Comparison of ENCODE assay signal across 9 mouse cellular contexts in the genomic region with DNA sequence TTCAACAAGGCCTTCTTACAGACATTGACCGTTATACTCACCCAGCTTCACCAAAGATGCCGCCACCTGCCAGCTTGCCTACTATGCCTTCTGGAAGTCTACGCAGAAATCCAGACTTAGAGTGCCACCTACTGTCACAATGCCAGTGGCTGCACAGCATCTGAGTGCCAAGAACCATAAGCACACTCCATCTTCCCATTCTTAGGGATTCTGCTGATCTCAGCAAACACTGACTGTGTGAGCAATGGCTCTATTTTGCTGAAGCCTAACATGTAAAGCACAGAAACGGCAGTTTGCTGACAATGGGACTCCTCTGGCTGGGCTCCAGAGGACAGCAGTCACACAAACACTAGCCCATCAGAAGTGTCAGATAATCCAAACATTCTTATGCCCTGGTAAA. TPM values are rescaled to one million over a fixed set of nuclear protein-coding genes. Genes with fewer than 3 reads are reported as not detected.
DNase-seq lines count a peak whose midpoint lies in the region; ATAC-seq and TF ChIP-seq lines count a peak whose summit lies in the region.
"Had no signal": no experiment of that assay in that cellular context is flagged by ENCODE, and none has a peak within 500 bp of the region (broad histone marks: within the 10 kb centered on the region; RNA-seq: fewer than 3 reads in every experiment).

No protein-coding gene starts in this region.

- H3K4me1 ChIP-seq in intestine, postnatal 0 days (replicated peaks; ENCODE audit: control insufficient read depth, insufficient read depth, low read length) = no peaks in the 10 kb centered on the region
- no peaks in the 10 kb centered on the region for H3K4me1 ChIP-seq in intestine, embryonic 15.5 days (replicated peaks)
- H3K4me1 ChIP-seq in hindbrain, postnatal 0 days (ENCODE audit: insufficient read depth, low read length) = no peaks in the 10 kb centered on the region
- H3K4me1 ChIP-seq in limb, embryonic 11.5 days (ENCODE audit: control insufficient read depth, insufficient read depth, low read length) = no peaks in the 10 kb centered on the region

- no peaks in the 10 kb centered on the region for H3K27me3 ChIP-seq in intestine, postnatal 0 days (replicated peaks; ENCODE audit: control insufficient read depth, insufficient read depth, low read length)
- no peaks in the 10 kb centered on the region for H3K27me3 ChIP-seq in intestine, embryonic 15.5 days (replicated peaks)
- no peaks in the 10 kb centered on the region for H3K27me3 ChIP-seq in hindbrain, postnatal 0 days (ENCODE audit: insufficient read depth, low read length)
- H3K27me3 ChIP-seq in limb, embryonic 11.5 days (ENCODE audit: control insufficient read depth, insufficient read depth, low read length) = no peaks in the 10 kb centered on the region

- H3K27ac ChIP-seq in intestine, postnatal 0 days (ENCODE audit: low read depth, low read length) = no peak overlapping the region
- no peak overlapping the region for H3K27ac ChIP-seq in intestine, embryonic 15.5 days
- no peak overlapping the region for H3K27ac ChIP-seq in hindbrain, postnatal 0 days
- no peak overlapping the region for H3K27ac ChIP-seq in limb, embryonic 11.5 days (replicated peaks; ENCODE audit: low read depth, low read length)

- 38% methylated on average over 4 of the region's 4 CpGs for WGBS in intestine, postnatal 0 days
- 31% methylated on average over 4 of the region's 4 CpGs for WGBS in intestine, embryonic 15.5 days
- 20% methylated on average over 4 of the region's 4 CpGs for WGBS in hindbrain, postnatal 0 days
- WGBS in limb, embryonic 11.5 days = 47% methylated on average over 4 of the region's 4 CpGs

- peak; percentile 3 for DNase-seq in WW6 (ENCODE audit: low read depth, low spot score)
- peak; percentile 54 for DNase-seq in embryo, embryonic 11 days
- peak; percentile 80 for DNase-seq in hindbrain, postnatal 0 days (ENCODE audit: low spot score)
- DNase-seq in limb, embryonic 11.5 days (ENCODE audit: low spot score) = peak; percentile 25
- peak; percentile 65 for DNase-seq in right cerebral cortex, adult 18-20 months
- no peak for DNase-seq in ovary, postnatal 36 days (ENCODE audit: low spot score)

- no peak overlapping the region for H3K9ac ChIP-seq in intestine, postnatal 0 days (ENCODE audit: low read depth, low read length)
- H3K9ac ChIP-seq in intestine, embryonic 15.5 days = no peak overlapping the region
- no peak overlapping the region for H3K9ac ChIP-seq in hindbrain, postnatal 0 days (replicated peaks; ENCODE audit: low read length)
- no peak overlapping the region for H3K9ac ChIP-seq in limb, embryonic 11.5 days (ENCODE audit: low read length)

- ATAC-seq in intestine, postnatal 0 days = no peak
- no peak for ATAC-seq in intestine, embryonic 15.5 days
- ATAC-seq in hindbrain, postnatal 0 days = peak; percentile 70
- ATAC-seq in limb, embryonic 11.5 days (ENCODE audit: insufficient number of reproducible peaks, low FRiP score, low TSS enrichment, low read depth) = no peak

- no peaks in the 10 kb centered on the region for H3K9me3 ChIP-seq in intestine, postnatal 0 days (ENCODE audit: control insufficient read depth)
- H3K9me3 ChIP-seq in intestine, embryonic 15.5 days = no peaks in the 10 kb centered on the region
- no peaks in the 10 kb centered on the region for H3K9me3 ChIP-seq in hindbrain, postnatal 0 days (ENCODE audit: low read length)
- no peaks in the 10 kb centered on the region for H3K9me3 ChIP-seq in limb, embryonic 11.5 days (ENCODE audit: control insufficient read depth, low read length)

- H3K4me3 ChIP-seq in intestine, postnatal 0 days (ENCODE audit: low read depth, low read length) = no peak overlapping the region
- H3K4me3 ChIP-seq in intestine, embryonic 15.5 days (replicated peaks) = no peak overlapping the region
- H3K4me3 ChIP-seq in hindbrain, postnatal 0 days (ENCODE audit: low read length) = no peak overlapping the region
- no peak overlapping the region for H3K4me3 ChIP-seq in limb, embryonic 11.5 days (ENCODE audit: low read depth, low read length)

- peak; percentile 57 for TF ChIP-seq CTCF in intestine, postnatal 0 days (IDR thresholded peaks at IDR 0.05; ENCODE audit: low read depth)
- peak; percentile 72 for TF ChIP-seq CTCF in hindbrain, postnatal 0 days (IDR thresholded peaks at IDR 0.05; ENCODE audit: low read depth)

- no peaks in the 10 kb centered on the region for H3K36me3 ChIP-seq in intestine, postnatal 0 days (ENCODE audit: control insufficient read depth, insufficient read depth)
- no peaks in the 10 kb centered on the region for H3K36me3 ChIP-seq in intestine, embryonic 15.5 days
- no peaks in the 10 kb centered on the region for H3K36me3 ChIP-seq in hindbrain, postnatal 0 days (ENCODE audit: insufficient read depth, low read length)
- H3K36me3 ChIP-seq in limb, embryonic 11.5 days (ENCODE audit: control insufficient read depth, insufficient read depth, low read length) = no peaks in the 10 kb centered on the region

- no peak overlapping the region for H3K4me2 ChIP-seq in intestine, postnatal 0 days (replicated peaks; ENCODE audit: low read depth)
- no peak overlapping the region for H3K4me2 ChIP-seq in intestine, embryonic 15.5 days (replicated peaks)
- H3K4me2 ChIP-seq in hindbrain, postnatal 0 days (ENCODE audit: low read depth, low read length) = no peak overlapping the region
- H3K4me2 ChIP-seq in limb, embryonic 11.5 days (ENCODE audit: low read depth, severe bottlenecking) = no peak overlapping the region

RNA-seq across cellular contexts. Expression of a gene that starts 5.7 kb away (rescaled TPM):
- not detected in 2 replicates for polyA plus RNA-seq in intestine, postnatal 0 days (2015; fragmentation: Nextera tagmentation; extraction: Ambion mirVana)
- polyA plus RNA-seq in intestine, embryonic 15.5 days (2015; fragmentation: Nextera tagmentation; extraction: Ambion mirVana) = not detected in 2 replicates
- not detected in 2 replicates for total RNA-seq in hindbrain, postnatal 0 days (2014; rRNA removed)
- polyA plus RNA-seq in hindbrain, postnatal 0 days (2015; fragmentation: Nextera tagmentation; extraction: Ambion mirVana) = not detected in 2 replicates
- polyA plus RNA-seq in limb, embryonic 11.5 days (2014; fragmentation: Nextera tagmentation; extraction: Ambion mirVana) = not detected in 2 replicates
- polyA plus RNA-seq: limb, embryonic 14.5 days had no signal

RNA-seq across cellular contexts. Expression of a gene that starts 30.4 kb away (rescaled TPM):
- not detected in 2 replicates for polyA plus RNA-seq in intestine, postnatal 0 days (2015; fragmentation: Nextera tagmentation; extraction: Ambion mirVana)
- not detected in 2 replicates for polyA plus RNA-seq in intestine, embryonic 15.5 days (2015; fragmentation: Nextera tagmentation; extraction: Ambion mirVana)
- total RNA-seq in hindbrain, postnatal 0 days (2014; rRNA removed) = not detected in 2 replicates
- polyA plus RNA-seq in hindbrain, postnatal 0 days (2015; fragmentation: Nextera tagmentation; extraction: Ambion mirVana) = not detected in 2 replicates
- polyA plus RNA-seq in limb, embryonic 11.5 days (2014; fragmentation: Nextera tagmentation; extraction: Ambion mirVana) = not detected in 2 replicates
- polyA plus RNA-seq: limb, embryonic 14.5 days had no signal

RNA-seq across cellular contexts. Expression of a gene that starts 39.7 kb away (rescaled TPM):
- not detected in 2 replicates for polyA plus RNA-seq in intestine, postnatal 0 days (2015; fragmentation: Nextera tagmentation; extraction: Ambion mirVana)
- polyA plus RNA-seq in intestine, embryonic 15.5 days (2015; fragmentation: Nextera tagmentation; extraction: Ambion mirVana) = not detected in 2 replicates
- total RNA-seq in hindbrain, postnatal 0 days (2014; rRNA removed) = not detected in 2 replicates
- not detected in 2 replicates for polyA plus RNA-seq in hindbrain, postnatal 0 days (2015; fragmentation: Nextera tagmentation; extraction: Ambion mirVana)
- not detected in 2 replicates for polyA plus RNA-seq in limb, embryonic 11.5 days (2014; fragmentation: Nextera tagmentation; extraction: Ambion mirVana)
- polyA plus RNA-seq: limb, embryonic 14.5 days had no signal

RNA-seq across cellular contexts. Expression of a gene that starts 53.0 kb away (rescaled TPM):
- 192 and 196 TPM in 2 replicates for polyA plus RNA-seq in intestine, postnatal 0 days (2015; fragmentation: Nextera tagmentation; extraction: Ambion mirVana)
- 132 and 137 TPM in 2 replicates for polyA plus RNA-seq in intestine, embryonic 15.5 days (2015; fragmentation: Nextera tagmentation; extraction: Ambion mirVana)
- 96.6 and 97.0 TPM in 2 replicates for total RNA-seq in hindbrain, postnatal 0 days (2014; rRNA removed)
- polyA plus RNA-seq in hindbrain, postnatal 0 days (2015; fragmentation: Nextera tagmentation; extraction: Ambion mirVana) = 151 and 159 TPM in 2 replicates
- 55.4 and 58.6 TPM in 2 replicates for polyA plus RNA-seq in limb, embryonic 11.5 days (2014; fragmentation: Nextera tagmentation; extraction: Ambion mirVana)
